In the genomic region with DNA sequence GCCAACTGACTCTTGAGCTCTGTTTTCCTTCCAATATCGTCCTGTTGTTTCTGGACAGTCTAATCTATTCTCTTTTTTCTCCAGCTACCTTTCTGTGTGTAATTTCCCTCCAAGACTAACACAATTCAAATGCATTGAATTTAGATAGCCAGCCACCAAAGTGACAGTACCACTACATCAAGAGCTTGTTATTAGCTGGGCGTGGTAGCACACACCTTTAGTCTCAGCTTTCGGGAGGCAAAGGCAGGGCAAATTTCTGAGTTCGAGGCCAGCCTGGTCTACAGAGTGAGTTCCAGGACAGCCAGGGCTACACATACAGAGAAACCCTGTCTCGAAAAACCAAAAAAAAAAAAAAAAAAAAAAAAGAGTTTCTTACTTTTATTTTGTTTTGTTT, we compare ENCODE assay signal across 8 mouse cellular contexts. TPM values are rescaled to one million over a fixed set of nuclear protein-coding genes. Genes with fewer than 3 reads are reported as not detected.
DNase-seq lines count a peak whose midpoint lies in the region; ATAC-seq and TF ChIP-seq lines count a peak whose summit lies in the region.
"Not testable (repeated sequence)": the region's sequence is repeated elsewhere in the genome, so short reads cannot be mapped to it uniquely, and the experiment has no call there.

No protein-coding gene starts in this region.

- H3K27me3 ChIP-seq in heart, adult 2 months (ENCODE audit: control insufficient read depth, insufficient read depth, low read length); hindbrain, embryonic 14.5 days (ENCODE audit: control insufficient read depth, insufficient read depth, low read length); liver, postnatal 0 days (ENCODE audit: insufficient read depth, low read length); midbrain, embryonic 14.5 days (ENCODE audit: control insufficient read depth, insufficient read depth, low read length); stomach, embryonic 15.5 days (replicated peaks): not testable (repeated sequence)

- not testable (repeated sequence) for H3K27ac ChIP-seq in ES-E14 (ENCODE audit: insufficient read depth, low read depth, low read length, poor library complexity, severe bottlenecking); heart, adult 2 months; hindbrain, embryonic 14.5 days; left cerebral cortex, adult 2 months; midbrain, embryonic 14.5 days (replicated peaks; ENCODE audit: low read depth, low read length)
- peak overlapping the region; percentile 50; the same call in 1 of the 2 replicates for H3K27ac ChIP-seq in liver, postnatal 0 days (ENCODE audit: low read depth)
- peak overlapping the region; percentile 87; the same call in 1 of the 2 replicates for H3K27ac ChIP-seq in stomach, embryonic 15.5 days

- 0 out of 2 replicates have a peak, but pooled peaks have one; percentile 1 for TF ChIP-seq CTCF in heart, adult 2 months (IDR thresholded peaks at IDR 0.05)
- TF ChIP-seq CTCF in left cerebral cortex, adult 2 months (IDR thresholded peaks at IDR 0.05); liver, postnatal 0 days (IDR thresholded peaks at IDR 0.05; ENCODE audit: low read depth): not testable (repeated sequence)

- TF ChIP-seq EP300 in heart, adult 2 months (IDR thresholded peaks at IDR 0.05; ENCODE audit: insufficient read depth, low read depth, low read length): not testable (repeated sequence)
- peak; percentile 7; the same call in 1 of the 2 replicates for TF ChIP-seq EP300 in liver, postnatal 0 days (IDR thresholded peaks at IDR 0.05; ENCODE audit: low read depth)

- ATAC-seq in erythroblast, adult 5-6 weeks (replicated peaks; ENCODE audit: low FRiP score, poor library complexity, severe bottlenecking): peak; percentile 61
- ATAC-seq in hindbrain, embryonic 14.5 days (ENCODE audit: low FRiP score); stomach, embryonic 15.5 days (ENCODE audit: insufficient read depth, low FRiP score, low read depth): not testable (repeated sequence)
- ATAC-seq in liver, postnatal 0 days: peak; percentile 14
- ATAC-seq in midbrain, embryonic 14.5 days (ENCODE audit: low FRiP score, low TSS enrichment): peak; percentile 22; the same call in 1 of the 2 replicates

- TF ChIP-seq POLR2A in heart, adult 2 months (IDR thresholded peaks at IDR 0.05; ENCODE audit: insufficient read depth, low read depth, low read length): not testable (repeated sequence)

- H3K4me2 ChIP-seq in hindbrain, embryonic 14.5 days (replicated peaks): peak overlapping the region; percentile 91
- H3K4me2 ChIP-seq in liver, postnatal 0 days (ENCODE audit: low read depth, low read length): peak overlapping the region; percentile 85
- peak overlapping the region; percentile 96 for H3K4me2 ChIP-seq in midbrain, embryonic 14.5 days (ENCODE audit: low read length)
- peak overlapping the region; percentile 43 for H3K4me2 ChIP-seq in stomach, embryonic 15.5 days

- not testable (repeated sequence) for H3K9ac ChIP-seq in ES-E14 (ENCODE audit: insufficient read depth, low read depth, low read length, poor library complexity, severe bottlenecking); heart, adult 2 months (ENCODE audit: low read depth, low read length); hindbrain, embryonic 14.5 days; liver, postnatal 0 days (replicated peaks); midbrain, embryonic 14.5 days (replicated peaks; ENCODE audit: low read length); stomach, embryonic 15.5 days

- H3K36me3 ChIP-seq in ES-E14 (ENCODE audit: control insufficient read depth, insufficient read depth, low read length, poor library complexity, severe bottlenecking): peaks cover 29% of the 10 kb centered on the region
- not testable (repeated sequence) for H3K36me3 ChIP-seq in heart, adult 2 months (ENCODE audit: control insufficient read depth, insufficient read depth, low read length); hindbrain, embryonic 14.5 days (replicated peaks; ENCODE audit: control insufficient read depth, insufficient read depth); midbrain, embryonic 14.5 days (ENCODE audit: control insufficient read depth, insufficient read depth, low read length); stomach, embryonic 15.5 days
- peaks cover 24% of the 10 kb centered on the region for H3K36me3 ChIP-seq in liver, postnatal 0 days (replicated peaks; ENCODE audit: insufficient read depth, low read length)

- not testable (repeated sequence) for H3K9me3 ChIP-seq in ES-E14 (ENCODE audit: control insufficient read depth, insufficient read depth, low read depth, low read length); hindbrain, embryonic 14.5 days (ENCODE audit: control insufficient read depth, low read length); liver, postnatal 0 days (ENCODE audit: low read length); midbrain, embryonic 14.5 days (ENCODE audit: control insufficient read depth, low read length); stomach, embryonic 15.5 days

- H3K79me2 ChIP-seq in heart, adult 2 months (replicated peaks; ENCODE audit: control insufficient read depth, insufficient read depth, low read length): not testable (repeated sequence)

- in situ Hi-C loops in ES-E14 (cut with MboI; ENCODE audit: low sequenced_read_pairs in 2 of 2, unreplicated experiment in 2 of 2): not testable (repeated sequence)

- DNase-seq in ES-E14 (ENCODE audit: low read depth, low spot score); heart, adult 2 months; hindbrain, embryonic 14.5 days (ENCODE audit: low spot score); left cerebral cortex, adult 2 months (ENCODE audit: extremely low spot score in 1 of 2, low spot score in 2 of 2); liver, postnatal 0 days; midbrain, embryonic 14.5 days: not testable (repeated sequence)

- H3K4me3 ChIP-seq in ES-E14 (ENCODE audit: insufficient read depth in 1 of 2, low read depth in 1 of 2, low read length in 2 of 2, poor library complexity in 1 of 2, severe bottlenecking in 1 of 2): peak overlapping the region; percentile 18 to 22; a peak in 2 of 4 replicates
- not testable (repeated sequence) for H3K4me3 ChIP-seq in heart, adult 2 months
- H3K4me3 ChIP-seq in hindbrain, embryonic 14.5 days (replicated peaks; ENCODE audit: low read length): peak overlapping the region; percentile 43
- peak overlapping the region; percentile 53; the same call in 1 of the 2 replicates for H3K4me3 ChIP-seq in left cerebral cortex, adult 2 months
- peak overlapping the region; percentile 69 for H3K4me3 ChIP-seq in liver, postnatal 0 days (ENCODE audit: low read depth, low read length)
- H3K4me3 ChIP-seq in midbrain, embryonic 14.5 days (replicated peaks; ENCODE audit: low read depth, low read length): peak overlapping the region; percentile 54
- H3K4me3 ChIP-seq in stomach, embryonic 15.5 days (replicated peaks): peak overlapping the region; percentile 85; the same call in 1 of the 2 replicates

- H3K4me1 ChIP-seq in ES-E14 (ENCODE audit: control insufficient read depth in 2 of 2, insufficient read depth in 2 of 2, low read length in 2 of 2, poor library complexity in 1 of 2): peaks cover 0 to 11% of the 10 kb centered on the region in 2 experiments; a peak in 2 of 4 replicates
- H3K4me1 ChIP-seq in heart, adult 2 months (ENCODE audit: control insufficient read depth, insufficient read depth, low read length); hindbrain, embryonic 14.5 days (replicated peaks; ENCODE audit: control insufficient read depth, insufficient read depth, low read length): not testable (repeated sequence)
- H3K4me1 ChIP-seq in liver, postnatal 0 days (ENCODE audit: insufficient read depth): peaks cover 30% of the 10 kb centered on the region
- peaks cover 11% of the 10 kb centered on the region; the same call in 1 of the 2 replicates for H3K4me1 ChIP-seq in midbrain, embryonic 14.5 days (ENCODE audit: control insufficient read depth, insufficient read depth, low read length)
- peaks cover 21% of the 10 kb centered on the region for H3K4me1 ChIP-seq in stomach, embryonic 15.5 days

- intact Hi-C loops in heart, adult 2 months (cut with DNase I); left cerebral cortex, adult 2 months (cut with DNase I): not testable (repeated sequence)

- WGBS in heart, adult 2 months: 19% methylated on average over 5 of the region's 5 CpGs
- WGBS in hindbrain, embryonic 14.5 days: 50% methylated on average over 5 of the region's 5 CpGs
- WGBS in liver, postnatal 0 days (ENCODE audit: insufficient replicate concordance): 18% methylated on average over 5 of the region's 5 CpGs
- WGBS in midbrain, embryonic 14.5 days: 46% methylated on average over 5 of the region's 5 CpGs
- WGBS in stomach, embryonic 15.5 days: 32% methylated on average over 5 of the region's 5 CpGs

RNA-seq across cellular contexts. Expression of a gene that starts 0.3 kb away (rescaled TPM):
- 191 and 351 TPM in 2 replicates for total RNA-seq in ES-E14 (2012; rRNA removed)
- 21.1 and 35.5 TPM in 2 replicates for total RNA-seq in erythroblast, adult 5-6 weeks (2015; ENCODE audit: low replicate concordance)
- 82.0 and 106 TPM in 2 replicates for total RNA-seq in erythroblast, adult 5-6 weeks (2017; ENCODE audit: low replicate concordance)
- total RNA-seq in heart, adult 2 months (2021): 1 to 10 TPM in 1 of 2 experiments, under 1 TPM in 1; 0.52 to 1.1 TPM
- 1.1 and 3.2 TPM in 2 replicates for polyA plus RNA-seq in heart, adult 2 months (2012; rRNA removed)
- polyA plus RNA-seq in hindbrain, embryonic 14.5 days (2014; fragmentation: Nextera tagmentation; extraction: Ambion mirVana): 83.3 and 89.3 TPM in 2 replicates
- total RNA-seq in left cerebral cortex, adult 2 months (2021): under 1 TPM; 0.36 to 0.40 TPM
- 153 and 171 TPM in 2 replicates for polyA plus RNA-seq in liver, postnatal 0 days (2015; fragmentation: Nextera tagmentation; extraction: Ambion mirVana)
- 60.5 and 94.2 TPM in 2 replicates for polyA plus RNA-seq in midbrain, embryonic 14.5 days (2014; fragmentation: Nextera tagmentation; extraction: Ambion mirVana)
- polyA plus RNA-seq in stomach, embryonic 15.5 days (2015; fragmentation: Nextera tagmentation; extraction: Ambion mirVana): 411 and 449 TPM in 2 replicates

RNA-seq across cellular contexts. Expression of a gene that starts 45.5 kb away (rescaled TPM):
- 6.5 and 14.0 TPM in 2 replicates for total RNA-seq in ES-E14 (2012; rRNA removed)
- 0.77 TPM in 1 of 2 replicates, not detected in the other for total RNA-seq in erythroblast, adult 5-6 weeks (2015; ENCODE audit: low replicate concordance)
- not detected in 2 replicates for total RNA-seq in erythroblast, adult 5-6 weeks (2017; ENCODE audit: low replicate concordance)
- 10 to 100 TPM; 64.6 to 80.3 TPM for total RNA-seq in heart, adult 2 months (2021)
- polyA plus RNA-seq in heart, adult 2 months (2012; rRNA removed): 16.8 and 19.5 TPM in 2 replicates
- 127 and 136 TPM in 2 replicates for polyA plus RNA-seq in hindbrain, embryonic 14.5 days (2014; fragmentation: Nextera tagmentation; extraction: Ambion mirVana)
- total RNA-seq in left cerebral cortex, adult 2 months (2021): 100 to 1,000 TPM; 520 to 555 TPM
- 7.1 and 7.6 TPM in 2 replicates for polyA plus RNA-seq in liver, postnatal 0 days (2015; fragmentation: Nextera tagmentation; extraction: Ambion mirVana)
- polyA plus RNA-seq in midbrain, embryonic 14.5 days (2014; fragmentation: Nextera tagmentation; extraction: Ambion mirVana): 139 and 150 TPM in 2 replicates
- 33.0 and 33.1 TPM in 2 replicates for polyA plus RNA-seq in stomach, embryonic 15.5 days (2015; fragmentation: Nextera tagmentation; extraction: Ambion mirVana)

Comparison
In these comparisons a context has a peak if more than half of its experiments do, and no peak if none do; other contexts are left out.
1. H3K4me2 ChIP-seq: peak in every context shown above with its lines; median percentile 96 in midbrain, embryonic 14.5 days; 91 in hindbrain, embryonic 14.5 days; 85 in liver, postnatal 0 days; 43 in stomach, embryonic 15.5 days.
2. RNA of a gene that starts 0.3 kb away (polyA plus RNA-seq): 411 to 449 TPM in stomach, embryonic 15.5 days, 153 to 171 TPM in liver, postnatal 0 days, 60.5 to 94.2 TPM in midbrain, embryonic 14.5 days and 83.3 to 89.3 TPM in hindbrain, embryonic 14.5 days; 1.1 to 3.2 TPM in heart, adult 2 months; every median in the first group is over 10 times any median in the second.